Mouse (Mus musculus) forebrain, embryonic 12.5 days (tissue): Measurements from ENCODE around the gene Gm20834. TPM values are rescaled to one million over a fixed set of nuclear protein-coding genes. Genes with fewer than 3 reads are reported as not detected.
"Not testable (repeated sequence)": the region's sequence is repeated elsewhere in the genome, so short reads cannot be mapped to it uniquely, and the experiment has no call there.

ENCODE experiments used
- ATAC-seq: fragments of 200-750 bp; cut with Nextera tagmentation; 2 replicates; pipeline ENCODE4 v1.8.0; 2017; ENCODE audit warnings: moderate TSS enrichment; ENCODE audit not compliant: low FRiP score
- H3K27ac ChIP-seq: fragments of 300-500 bp; sonication (generic); 2 replicates; pipeline ENCODE4 v1.5.1; 2016; ENCODE audit warnings: mild to moderate bottlenecking
- H3K27me3 ChIP-seq: fragments of 300-500 bp; sonication (generic); 2 replicates; pipeline ENCODE4 v1.6.1; 2016; ENCODE audit warnings: mild to moderate bottlenecking
- H3K36me3 ChIP-seq: fragments of 300-500 bp; sonication (generic); replicated peaks from 2 replicates; pipeline ENCODE4 v1.6.1; 2016; ENCODE audit warnings: mild to moderate bottlenecking
- H3K4me1 ChIP-seq: fragments of 300-500 bp; sonication (generic); 2 replicates; pipeline ENCODE4 v1.6.1; 2016
- H3K4me2 ChIP-seq: fragments of 300-500 bp; sonication (generic); 2 replicates; pipeline ENCODE4 v1.6.1; 2016; ENCODE audit warnings: mild to moderate bottlenecking, moderate library complexity
- H3K4me3 ChIP-seq: fragments of 300-500 bp; sonication (generic); replicated peaks from 2 replicates; pipeline ENCODE4 v1.5.1; 2016; ENCODE audit warnings: mild to moderate bottlenecking
- H3K9ac ChIP-seq: fragments of 300-500 bp; sonication (generic); 2 replicates; pipeline ENCODE4 v1.6.1; 2016; ENCODE audit warnings: mild to moderate bottlenecking
- H3K9me3 ChIP-seq: fragments of 300-500 bp; sonication (generic); 2 replicates; pipeline ENCODE4 v1.6.1; 2016
- WGBS: fragments of 180-500 bp; shearing (Covaris S2); methylation state at CpG from one replicate; pipeline ENCODE4 v1.1.7; 2016; 5-methylcytosine and 5-hydroxymethylcytosine counted together
- polyA plus RNA-seq: library from polyadenylated mRNA; unstranded; fragments of >200 nt; fragmentation: Nextera tagmentation; extraction: Ambion mirVana; gene quantifications from 2 replicates; pipeline ENCODE4 v1.2.1, GENCODE M21; 2016

The Gm20834 gene
- polyA plus RNA-seq: not detected in 2 replicates

DNA sequence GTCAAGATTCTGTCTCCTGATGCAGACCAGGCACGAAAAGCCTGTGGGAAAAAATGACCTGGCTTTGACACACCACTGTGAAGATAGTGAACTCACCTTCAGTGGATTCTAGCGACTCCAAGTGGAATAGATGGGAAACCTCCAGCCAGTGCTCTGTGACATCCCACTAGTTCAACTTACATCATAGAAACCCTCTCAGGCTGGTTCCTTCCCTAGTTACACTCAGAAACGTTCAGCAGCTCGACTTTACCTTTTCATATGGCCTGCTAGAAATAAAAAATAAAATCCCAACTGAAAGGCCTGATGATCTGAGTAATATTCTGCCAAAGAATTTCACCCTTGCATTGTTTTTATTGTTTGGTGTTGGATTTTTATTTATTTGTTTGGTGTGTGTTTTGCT lies at the start of gene Gm20834:
Gene Gm20834 (minus strand): TSS at position 101 of the 400 bp plus-strand sequence.
- H3K4me1 ChIP-seq, H3K36me3 ChIP-seq, H3K4me2 ChIP-seq, ATAC-seq, H3K4me3 ChIP-seq, H3K27me3 ChIP-seq, H3K9me3 ChIP-seq, H3K27ac ChIP-seq, H3K9ac ChIP-seq: not testable (repeated sequence)
- 39% methylated on average over 4 of the region's 4 CpGs for WGBS

Other genes with a start within 250 kb of the Gm20834 start
- gene Gm21310, start 177.4 kb downstream of the Gm20834 start, polyA plus RNA-seq: not detected in 2 replicates
- gene Gm28510, start 88.1 kb upstream of the Gm20834 start, polyA plus RNA-seq: not detected in 2 replicates
- not detected in 2 replicates for gene Gm20737, start 211.5 kb upstream of the Gm20834 start, polyA plus RNA-seq
- not detected in 2 replicates for gene Gm21775, start 228.9 kb upstream of the Gm20834 start, polyA plus RNA-seq